Mouse (Mus musculus): ENCODE measurements around the gene Myocos.

The Myocos gene

DNA sequence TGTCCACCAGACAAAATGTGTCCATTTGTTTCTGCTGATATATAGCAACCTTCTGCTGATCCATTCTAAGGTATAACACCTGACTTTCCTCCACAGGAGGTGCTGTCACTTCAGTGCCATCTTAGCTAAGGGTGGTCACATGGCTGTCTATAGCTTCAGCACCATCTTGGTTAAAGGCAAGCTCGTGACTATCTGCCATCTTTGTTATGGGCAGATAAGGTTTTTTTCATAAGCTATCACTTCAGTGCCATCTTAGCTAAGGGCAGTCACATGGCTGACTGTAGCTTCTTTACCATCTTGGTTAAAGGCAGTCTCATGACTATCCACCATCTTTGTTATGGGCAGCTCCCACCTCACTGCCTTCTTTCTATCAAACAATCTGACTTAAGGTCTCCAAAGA, 42.5 kb downstream of the Myocos start:
- no peak for DNase-seq (ENCODE audit: low read depth)

GRCm38 (mm10) chr1:162611191-162611590, 46.8 kb downstream of the Myocos start:
- DNase-seq (ENCODE audit: low read depth), result no peak

GRCm38 (mm10) chr1:162609633-162610250, 48.3 kb downstream of the Myocos start:
- no peak for DNase-seq (ENCODE audit: low read depth)

DNA sequence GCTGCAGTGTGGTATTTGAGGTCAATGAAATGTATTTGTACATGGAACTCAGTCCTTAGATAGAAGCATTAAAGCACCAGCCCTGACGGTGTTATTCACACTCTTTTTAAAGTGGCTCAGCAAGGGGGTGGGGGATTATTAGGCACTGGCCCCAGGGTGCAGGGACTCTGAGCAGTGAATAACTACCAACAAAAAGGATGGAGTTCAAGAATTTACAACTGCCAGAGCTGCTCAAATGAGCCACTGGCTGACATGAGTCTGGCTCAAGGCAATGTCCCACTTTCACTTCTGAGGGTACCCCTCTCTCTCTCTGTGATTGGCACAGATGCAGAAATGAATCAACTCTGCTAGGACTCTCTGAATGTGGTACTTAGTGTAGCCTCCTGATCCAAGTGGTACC, 49.9 kb downstream of the Myocos start:
- DNase-seq (ENCODE audit: low read depth), result no peak

DNA sequence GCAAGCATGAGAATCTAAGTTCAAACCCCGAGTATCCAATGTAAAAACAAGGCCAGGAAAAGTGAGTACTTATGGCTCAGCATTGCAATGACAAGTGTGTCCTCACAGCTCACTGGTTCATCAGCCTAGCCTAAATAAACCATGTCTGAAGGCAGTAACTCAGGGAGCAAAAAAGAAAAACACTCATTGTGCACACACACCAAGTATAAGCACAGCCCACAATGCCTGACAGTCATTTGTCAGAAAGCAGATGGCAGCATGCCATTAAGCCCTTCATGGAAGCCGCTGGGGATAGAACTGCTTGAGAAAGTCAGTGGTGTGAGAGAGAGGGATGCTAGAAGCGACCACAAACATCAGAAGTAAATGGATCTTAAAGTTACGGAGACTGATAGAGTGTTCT, 56.7 kb downstream of the Myocos start:
- no peak for DNase-seq (ENCODE audit: low read depth)

DNA sequence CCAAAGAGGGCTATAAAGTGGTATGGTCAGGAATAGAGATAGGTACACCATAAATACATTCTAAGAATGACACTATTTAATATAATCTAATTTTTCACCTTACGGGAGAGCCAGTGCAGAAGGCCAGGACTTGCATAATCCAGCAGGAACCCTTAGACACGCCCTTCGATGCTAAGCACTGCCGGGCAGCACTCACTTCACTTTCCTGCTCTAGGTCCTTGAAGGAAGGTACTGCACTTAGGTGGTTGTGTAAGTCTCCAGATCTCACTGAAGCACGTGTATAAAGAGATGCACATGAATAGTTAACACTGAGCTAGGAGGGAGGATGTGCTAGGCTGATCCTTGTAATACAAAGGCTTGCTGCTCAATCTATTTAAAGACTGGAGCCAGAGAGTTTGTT, 58.4 kb downstream of the Myocos start:
- DNase-seq (ENCODE audit: low read depth), result no peak

GRCm38 (mm10) chr1:162597379-162598102, 60.5 kb downstream of the Myocos start:
- no peak for DNase-seq (ENCODE audit: low read depth)

Measured in fibroblast of lung, adult 2 months (primary cell).